Mouse (Mus musculus) kidney, adult 9 months (tissue): ENCODE measurements around the gene Vsig2.

Experiments
- DNase-seq: peaks from one replicate; pipeline ENCODE4 v3.0.0; 2022

Vsig2 gene

GRCm38 (mm10) chr9:37537658-37538250, 1.3 kb upstream of the Vsig2 start:
- no peak for DNase-seq

- no peak for DNase-seq
Observed at GRCm38 (mm10) chr9:37540226-37540625, 1.2 kb downstream of the Vsig2 start.

- DNase-seq: no peak
Observed at GRCm38 (mm10) chr9:37540701-37541575, 1.9 kb downstream of the Vsig2 start.

GRCm38 (mm10) chr9:37541851-37542642, 3.0 kb downstream of the Vsig2 start:
- no peak for DNase-seq

GRCm38 (mm10) chr9:37543869-37544440, 4.9 kb downstream of the Vsig2 start:
- DNase-seq: peak; percentile 53

GRCm38 (mm10) chr9:37544447-37545165, 5.6 kb downstream of the Vsig2 start:
- peak; percentile 70 for DNase-seq

GRCm38 (mm10) chr9:37545166-37545610, 6.1 kb downstream of the Vsig2 start:
- DNase-seq: no peak

GRCm38 (mm10) chr9:37545847-37546452, 6.9 kb downstream of the Vsig2 start:
- no peak for DNase-seq

GRCm38 (mm10) chr9:37546889-37547288, 7.8 kb downstream of the Vsig2 start:
- peak; percentile 38 for DNase-seq

- DNase-seq: no peak
Observed at GRCm38 (mm10) chr9:37550435-37550834, 11.4 kb downstream of the Vsig2 start.

- DNase-seq: no peak
Observed at GRCm38 (mm10) chr9:37551751-37552531, 12.9 kb downstream of the Vsig2 start.

- peak; percentile 82 for DNase-seq
Observed at GRCm38 (mm10) chr9:37552536-37553293, 13.7 kb downstream of the Vsig2 start, which contains the start of gene Nrgn. TSS of gene Nrgn (minus strand) at chr9:37552904.

- DNase-seq: no peak
Observed at GRCm38 (mm10) chr9:37554279-37554678, 15.2 kb downstream of the Vsig2 start.

- no peak for DNase-seq
Observed at GRCm38 (mm10) chr9:37554838-37555748, 16.0 kb downstream of the Vsig2 start, which contains the start of gene Siae. TSS of gene Siae (plus strand) at chr9:37555698.

- no peak for DNase-seq
Observed at GRCm38 (mm10) chr9:37556366-37556765, 17.3 kb downstream of the Vsig2 start.

GRCm38 (mm10) chr9:37560617-37561016, 21.6 kb downstream of the Vsig2 start:
- no peak for DNase-seq

- no peak for DNase-seq
Observed at GRCm38 (mm10) chr9:37563805-37564204, 24.8 kb downstream of the Vsig2 start.

- DNase-seq: no peak
Observed at GRCm38 (mm10) chr9:37567019-37567418, 28.0 kb downstream of the Vsig2 start.

GRCm38 (mm10) chr9:37567454-37567853, 28.4 kb downstream of the Vsig2 start:
- no peak for DNase-seq
